Mouse (Mus musculus): ENCODE data around the gene Gca.

- TF ChIP-seq CTCF (IDR thresholded peaks at IDR 0.05; ENCODE audit: extremely low read depth, insufficient read length, insufficient replicate concordance, low read depth, low read length): no peak
- no peak for TF ChIP-seq POLR2A (IDR thresholded peaks at IDR 0.05; ENCODE audit: low read depth, low read length)
Observed at GRCm38 (mm10) chr2:62652466-62652865, 11.6 kb upstream of the Gca start.

Data from small intestine, adult 2 months (tissue).